Mouse (Mus musculus): ENCODE results near the gene Adcy6. TPM values are rescaled to one million over a fixed set of nuclear protein-coding genes. Genes with fewer than 3 reads are reported as not detected.

The Adcy6 gene
- total RNA-seq (2023), result 1 to 10 TPM; 2.9 to 4.5 TPM

DNA sequence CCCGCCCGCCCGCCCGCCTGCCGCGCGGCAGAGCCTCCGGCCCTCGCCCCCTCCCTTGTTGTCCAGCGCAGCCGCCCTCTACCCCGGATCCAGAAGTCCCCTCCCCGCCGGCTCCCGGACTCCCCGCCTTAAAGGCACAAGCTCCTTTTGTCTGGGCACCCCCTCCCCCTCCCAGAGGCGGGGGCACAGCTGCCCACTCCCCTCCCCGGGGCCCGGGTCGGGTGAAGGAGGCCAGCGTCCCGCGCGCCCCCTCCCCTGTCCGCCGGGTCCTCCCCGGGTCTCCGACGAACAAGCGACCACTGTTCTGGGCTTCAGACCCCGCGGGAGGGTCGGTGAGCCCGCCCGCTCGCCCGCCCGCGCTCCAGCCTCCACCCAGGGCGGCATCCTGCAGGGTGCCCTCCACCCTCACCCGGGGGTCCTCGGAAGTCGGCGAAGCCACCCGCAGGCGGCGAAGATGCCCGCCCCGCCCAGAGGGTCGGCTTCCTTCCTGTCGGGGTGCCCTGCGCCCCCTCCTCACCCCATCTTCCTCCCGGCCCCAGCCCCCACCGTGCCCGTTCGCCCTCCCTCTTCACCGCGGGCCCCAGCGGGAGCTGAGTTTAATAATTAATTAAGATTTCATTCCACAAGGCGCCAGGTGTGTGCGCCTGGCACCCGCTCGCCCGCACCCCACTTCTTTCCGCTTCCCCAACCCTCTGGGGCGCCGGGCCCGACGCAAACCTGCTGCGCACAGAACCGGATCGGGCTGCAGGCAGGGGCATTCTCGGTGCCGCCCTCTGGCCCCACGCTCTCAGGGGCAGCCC, at the start of gene Adcy6:
Adcy6 (minus strand) TSS at position 746 of the 800 bp plus-strand sequence.

DNA sequence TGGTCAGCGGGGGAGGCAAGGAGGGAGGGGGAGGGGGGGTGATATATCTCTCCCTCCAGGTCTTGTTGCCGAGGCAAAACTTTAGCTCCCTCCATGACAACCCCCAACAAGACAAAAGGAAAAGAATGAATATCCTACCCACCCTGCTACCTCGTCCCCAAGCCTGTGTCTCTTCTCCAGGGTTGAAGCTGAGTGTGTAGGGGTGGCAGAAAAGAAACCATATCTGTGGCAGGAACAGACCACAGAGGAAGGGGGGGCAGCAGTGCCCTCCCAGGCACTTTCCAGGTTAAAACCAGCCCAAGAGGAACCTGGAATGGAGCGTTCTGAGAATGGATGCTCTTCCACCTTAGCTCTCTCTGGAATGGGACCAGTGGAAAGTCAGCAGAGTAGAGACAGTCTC, 20.7 kb upstream of the Adcy6 start, which contains the start of gene Cacnb3:
Cacnb3 (plus strand) TSS at position 301 of the 400 bp plus-strand sequence.

DNA sequence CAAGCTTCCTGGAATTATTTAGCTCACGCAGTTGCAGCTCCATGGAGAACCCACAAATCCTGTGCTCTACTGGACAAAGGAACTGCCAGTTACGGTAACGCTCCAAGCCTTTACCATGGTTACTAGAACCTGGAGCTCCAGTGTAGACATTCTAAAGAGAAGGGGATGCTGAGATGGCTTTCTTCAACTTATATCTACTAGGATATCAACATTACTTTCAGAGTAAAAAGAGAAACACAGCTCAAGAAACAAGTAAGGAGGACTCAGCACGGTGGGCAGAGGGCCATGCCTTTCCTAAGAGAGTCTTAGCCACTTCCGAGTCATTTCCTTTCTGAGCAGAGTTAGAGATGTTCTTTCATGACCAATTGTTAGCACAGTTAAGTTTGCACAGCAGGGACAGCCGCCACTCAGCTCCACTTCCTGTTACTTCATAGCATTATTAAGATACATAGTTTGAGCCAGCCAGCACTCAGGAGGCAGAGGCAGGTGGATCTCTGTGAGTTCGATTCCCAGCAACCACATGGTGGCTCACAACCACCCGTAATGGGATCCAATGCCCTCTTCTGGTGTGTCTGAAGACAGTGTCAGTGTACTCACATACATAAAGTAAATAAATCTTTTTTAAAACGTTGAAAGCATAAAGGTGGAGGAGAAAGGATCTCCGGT, 38.9 kb downstream of the Adcy6 start, which contains the start of the genes Ccnt1 and 4930415O20Rik:
Ccnt1 (minus strand) TSS at position 51 of the 666 bp plus-strand sequence.
4930415O20Rik (plus strand) TSS at position 132 of the 666 bp plus-strand sequence.

Other genes with a start within 250 kb of the Adcy6 start
- gene Olfr283, start 229.1 kb downstream of the Adcy6 start, total RNA-seq (2023), result not detected
- gene Olfr282, start 178.9 kb downstream of the Adcy6 start, total RNA-seq (2023), result not detected
- not detected for gene Olfr281, start 157.5 kb downstream of the Adcy6 start, total RNA-seq (2023)
- not detected for gene OR5BS1P, start 140.2 kb downstream of the Adcy6 start, total RNA-seq (2023)
- not detected for gene Lalba, start 127.4 kb downstream of the Adcy6 start, total RNA-seq (2023)
- gene Olfr279, start 117.7 kb downstream of the Adcy6 start, total RNA-seq (2023), result not detected
- 10 to 100 TPM; 23.4 to 27.4 TPM for gene Kansl2, start 75.8 kb downstream of the Adcy6 start, total RNA-seq (2023)
- gene Ccnt1, start 39.2 kb downstream of the Adcy6 start, total RNA-seq (2023), result 10 to 100 TPM; 74.8 to 80.2 TPM
- gene 4930415O20Rik, start 39.1 kb downstream of the Adcy6 start, total RNA-seq (2023), result not detected
- gene Cacnb3, start 20.8 kb upstream of the Adcy6 start, total RNA-seq (2023), result under 1 TPM in 1 of 2 experiments, not detected in 1; 0.29 TPM
- 10 to 100 TPM; 60.6 to 65.7 TPM for gene Ddx23, start 52.8 kb upstream of the Adcy6 start, total RNA-seq (2023)
- gene Rnd1, start 67.4 kb upstream of the Adcy6 start, total RNA-seq (2023), result 10 to 100 TPM; 10.4 to 15.7 TPM
- gene Ccdc65, start 98.1 kb upstream of the Adcy6 start, total RNA-seq (2023), result not detected
- gene Fkbp11, start 118.1 kb upstream of the Adcy6 start, total RNA-seq (2023), result 1 to 10 TPM; 2.9 to 5.6 TPM
- 10 to 100 TPM; 74.4 to 80.4 TPM for gene Arf3, start 153.1 kb upstream of the Adcy6 start, total RNA-seq (2023)
- gene Wnt10b, start 168.1 kb upstream of the Adcy6 start, total RNA-seq (2023), result under 1 TPM in 1 of 2 experiments, not detected in 1; 0.31 TPM
- gene Wnt1, start 179.8 kb upstream of the Adcy6 start, total RNA-seq (2023), result not detected
- gene Ddn, start 199.4 kb upstream of the Adcy6 start, total RNA-seq (2023), result not detected
- 100 to 1,000 TPM; 114 to 118 TPM for gene Prkag1, start 221.4 kb upstream of the Adcy6 start, total RNA-seq (2023)